Mouse (Mus musculus): ENCODE measurements around the gene Tcea3. TPM values are rescaled to one million over a fixed set of nuclear protein-coding genes. Genes with fewer than 3 reads are reported as not detected.
A peak's percentile ranks its signal among the peaks of the same experiment; 100 is the strongest.

Tcea3 gene
- polyA plus RNA-seq, 1 experiment from 2014 or later, result 26.8 TPM

DNA sequence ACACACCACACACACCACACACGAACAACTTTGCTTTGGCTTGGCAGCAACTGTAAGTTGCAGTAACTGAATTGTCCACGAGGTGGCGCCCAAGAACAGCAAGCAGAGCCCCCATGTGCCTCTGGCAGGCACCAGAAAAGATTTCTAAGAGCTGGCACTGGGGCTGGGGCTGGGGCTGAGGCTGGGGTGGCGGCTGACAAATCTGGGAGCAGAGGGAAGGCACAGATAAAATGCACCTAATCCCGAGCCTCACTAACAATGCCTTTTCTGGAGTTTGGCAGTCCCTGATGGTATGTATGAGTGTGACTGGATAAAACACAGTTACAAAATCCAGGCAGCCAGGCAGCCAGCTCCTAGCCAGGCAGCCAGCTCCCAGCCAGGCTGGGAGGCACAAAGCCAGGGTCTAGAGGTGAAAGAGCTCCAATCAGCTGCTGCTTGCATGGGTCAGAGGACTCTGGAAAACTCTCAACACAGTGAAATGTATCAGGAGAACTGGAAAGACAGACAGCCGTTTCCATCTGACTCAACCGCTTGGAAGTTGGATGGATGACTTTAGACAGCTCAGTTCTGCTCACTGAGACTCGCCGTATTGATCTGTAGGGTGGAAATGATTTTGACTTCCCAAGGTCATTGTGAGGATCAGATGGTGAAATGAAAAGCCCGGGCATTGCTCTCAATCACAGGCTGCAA lies 13.1 kb downstream of the Tcea3 start:
- TF ChIP-seq EP300 (IDR thresholded peaks at IDR 0.05) (no peak), CTCF (IDR thresholded peaks at IDR 0.05) (peak; percentile 97)
- 36% methylated on average over 10 of the region's 10 CpGs for WGBS
- H3K9ac ChIP-seq (replicated peaks; ENCODE audit: low read depth), result no peak overlapping the region
- peak; percentile 90 for DNase-seq (ENCODE audit: low spot score)
- no peak overlapping the region for H3K4me3 ChIP-seq (ENCODE audit: low read depth, low read length)
- H3K9me3 ChIP-seq (ENCODE audit: low read length), result no peaks in the 10 kb centered on the region
- no peaks in the 10 kb centered on the region for H3K27me3 ChIP-seq (replicated peaks; ENCODE audit: insufficient read depth, low read length)
- no peak overlapping the region for H3K27ac ChIP-seq (ENCODE audit: low read length)
- H3K4me1 ChIP-seq (ENCODE audit: insufficient read depth, low read depth, low read length), result no peaks in the 10 kb centered on the region
- H3K36me3 ChIP-seq (ENCODE audit: insufficient read depth, low read length), result no peaks in the 10 kb centered on the region
- no peak overlapping the region for H3K4me2 ChIP-seq (replicated peaks; ENCODE audit: low read depth, low read length)
- peak; percentile 90 for ATAC-seq

GRCm38 (mm10) chr4:136261912-136262311 lies 14.4 kb downstream of the Tcea3 start:
- Histone ChIP-seq H3K27me3 (replicated peaks; ENCODE audit: insufficient read depth, low read length) (no peaks in the 10 kb centered on the region), H3K4me3 (ENCODE audit: low read depth, low read length) (no peak overlapping the region), H3K9ac (replicated peaks; ENCODE audit: low read depth) (no peak overlapping the region), H3K36me3 (ENCODE audit: insufficient read depth, low read length) (no peaks in the 10 kb centered on the region), H3K4me2 (replicated peaks; ENCODE audit: low read depth, low read length) (no peak overlapping the region), H3K4me1 (ENCODE audit: insufficient read depth, low read depth, low read length) (no peaks in the 10 kb centered on the region), H3K27ac (ENCODE audit: low read length) (no peak overlapping the region; the same call in 1 of the 2 replicates), H3K9me3 (ENCODE audit: low read length) (no peaks in the 10 kb centered on the region)
- TF ChIP-seq EP300 (IDR thresholded peaks at IDR 0.05), result no peak
- peak; percentile 12; the same call in 1 of the 2 replicates for TF ChIP-seq CTCF (IDR thresholded peaks at IDR 0.05)
- ATAC-seq, result peak; percentile 27
- WGBS, result 45% methylated on average over 10 of the region's 10 CpGs
- DNase-seq (ENCODE audit: low spot score), result peak; percentile 58

DNA sequence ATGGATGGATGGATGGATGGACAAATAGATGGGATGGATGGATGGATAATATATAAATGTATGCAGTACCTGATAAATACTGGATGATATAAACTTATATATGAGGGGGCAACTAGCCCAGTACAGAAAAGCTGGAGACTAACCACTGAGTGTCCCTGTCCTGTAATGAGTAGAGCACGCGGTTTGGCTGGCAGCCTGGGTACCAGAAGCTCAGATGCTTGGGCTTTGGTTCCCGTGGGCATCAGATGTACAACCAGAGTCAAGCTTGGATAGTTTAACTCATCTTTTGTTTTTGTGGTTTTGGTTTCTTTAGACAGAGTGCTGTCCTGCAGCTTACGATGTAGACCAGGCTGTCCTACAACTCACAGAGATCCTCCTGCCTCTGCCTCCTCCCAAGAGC lies 16.0 kb downstream of the Tcea3 start:
- Histone ChIP-seq H3K36me3 (ENCODE audit: insufficient read depth, low read length) (no peaks in the 10 kb centered on the region), H3K9me3 (ENCODE audit: low read length) (no peaks in the 10 kb centered on the region), H3K4me2 (replicated peaks; ENCODE audit: low read depth, low read length) (no peak overlapping the region), H3K27me3 (replicated peaks; ENCODE audit: insufficient read depth, low read length) (no peaks in the 10 kb centered on the region), H3K27ac (ENCODE audit: low read length) (no peak overlapping the region), H3K4me3 (ENCODE audit: low read depth, low read length) (no peak overlapping the region), H3K9ac (replicated peaks; ENCODE audit: low read depth) (no peak overlapping the region), H3K4me1 (ENCODE audit: insufficient read depth, low read depth, low read length) (no peaks in the 10 kb centered on the region)
- ATAC-seq (no peak), DNase-seq (ENCODE audit: low spot score) (no peak)
- WGBS, result 95% methylated on average over 4 of the region's 4 CpGs
- TF ChIP-seq CTCF (IDR thresholded peaks at IDR 0.05) (no peak), EP300 (IDR thresholded peaks at IDR 0.05) (no peak)

DNA sequence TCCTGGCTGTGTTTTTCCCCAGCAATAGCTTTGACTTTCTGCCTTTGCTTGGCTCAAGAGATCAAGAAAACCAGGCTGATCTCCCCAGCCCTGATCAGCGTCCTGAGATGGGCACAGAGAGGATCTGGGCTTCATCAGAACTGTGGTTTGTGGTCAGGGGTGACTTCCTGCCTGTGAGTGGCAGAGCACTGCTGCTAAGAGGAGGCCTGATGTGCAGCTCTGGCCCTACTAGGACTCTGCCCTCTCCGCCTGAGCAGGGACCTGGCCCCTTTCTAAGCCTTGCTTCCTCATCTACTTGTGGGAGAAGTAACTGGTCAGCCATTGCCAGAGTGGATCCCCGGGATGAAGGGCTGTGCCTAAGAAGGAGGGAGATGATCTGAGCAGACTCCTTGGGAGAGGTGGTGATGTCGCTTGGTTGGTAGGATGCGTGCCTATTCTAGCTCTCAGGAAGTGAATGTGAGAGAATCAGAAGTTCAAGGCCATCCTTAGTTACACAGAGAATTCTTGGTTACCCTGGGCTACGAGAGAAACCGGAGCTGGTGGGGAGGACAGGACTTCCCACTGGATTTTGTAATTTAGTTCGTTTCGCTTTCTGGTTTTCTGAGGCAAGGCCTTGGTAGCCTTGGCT lies 19.3 kb downstream of the Tcea3 start:
- no peak overlapping the region for H3K27ac ChIP-seq (ENCODE audit: low read length)
- no peaks in the 10 kb centered on the region for H3K4me1 ChIP-seq (ENCODE audit: insufficient read depth, low read depth, low read length)
- 68% methylated on average over 9 of the region's 9 CpGs for WGBS
- ATAC-seq (no peak), DNase-seq (ENCODE audit: low spot score) (no peak)
- no peaks in the 10 kb centered on the region for H3K36me3 ChIP-seq (ENCODE audit: insufficient read depth, low read length)
- no peak overlapping the region for H3K4me3 ChIP-seq (ENCODE audit: low read depth, low read length)
- no peaks in the 10 kb centered on the region for H3K27me3 ChIP-seq (replicated peaks; ENCODE audit: insufficient read depth, low read length)
- no peak overlapping the region for H3K4me2 ChIP-seq (replicated peaks; ENCODE audit: low read depth, low read length)
- no peak for TF ChIP-seq CTCF (IDR thresholded peaks at IDR 0.05)
- TF ChIP-seq EP300 (IDR thresholded peaks at IDR 0.05), result no peak
- H3K9ac ChIP-seq (replicated peaks; ENCODE audit: low read depth), result no peak overlapping the region
- no peaks in the 10 kb centered on the region for H3K9me3 ChIP-seq (ENCODE audit: low read length)

GRCm38 (mm10) chr4:136268912-136269311 lies 21.4 kb downstream of the Tcea3 start:
- DNase-seq (ENCODE audit: low spot score) (no peak), ATAC-seq (no peak)
- Histone ChIP-seq H3K9ac (replicated peaks; ENCODE audit: low read depth) (no peak overlapping the region), H3K27ac (ENCODE audit: low read length) (no peak overlapping the region), H3K36me3 (ENCODE audit: insufficient read depth, low read length) (no peaks in the 10 kb centered on the region), H3K27me3 (replicated peaks; ENCODE audit: insufficient read depth, low read length) (no peaks in the 10 kb centered on the region), H3K4me3 (ENCODE audit: low read depth, low read length) (no peak overlapping the region), H3K9me3 (ENCODE audit: low read length) (peaks cover 8% of the 10 kb centered on the region; the same call in 1 of the 2 replicates), H3K4me2 (replicated peaks; ENCODE audit: low read depth, low read length) (no peak overlapping the region), H3K4me1 (ENCODE audit: insufficient read depth, low read depth, low read length) (no peaks in the 10 kb centered on the region)
- no peak for TF ChIP-seq EP300 (IDR thresholded peaks at IDR 0.05)
- TF ChIP-seq CTCF (IDR thresholded peaks at IDR 0.05), result no peak
- 91% methylated on average over 1 of the region's 1 CpGs for WGBS

GRCm38 (mm10) chr4:136270648-136271047 lies 23.1 kb downstream of the Tcea3 start:
- Histone ChIP-seq H3K9ac (replicated peaks; ENCODE audit: low read depth) (no peak overlapping the region), H3K4me2 (replicated peaks; ENCODE audit: low read depth, low read length) (no peak overlapping the region), H3K4me3 (ENCODE audit: low read depth, low read length) (no peak overlapping the region), H3K27ac (ENCODE audit: low read length) (no peak overlapping the region), H3K27me3 (replicated peaks; ENCODE audit: insufficient read depth, low read length) (no peaks in the 10 kb centered on the region), H3K36me3 (ENCODE audit: insufficient read depth, low read length) (no peaks in the 10 kb centered on the region), H3K4me1 (ENCODE audit: insufficient read depth, low read depth, low read length) (no peaks in the 10 kb centered on the region), H3K9me3 (ENCODE audit: low read length) (peaks cover 8% of the 10 kb centered on the region; the same call in 1 of the 2 replicates)
- DNase-seq (ENCODE audit: low spot score), result no peak
- ATAC-seq, result no peak
- no peak for TF ChIP-seq CTCF (IDR thresholded peaks at IDR 0.05)
- no peak for TF ChIP-seq EP300 (IDR thresholded peaks at IDR 0.05)
- 88% methylated on average over 8 of the region's 8 CpGs for WGBS

All from lung, postnatal 0 days (tissue).